Mouse (Mus musculus) adrenal gland, adult 18-20 months (tissue): Measurements from ENCODE around the gene Slc25a17. TPM values are rescaled to one million over a fixed set of nuclear protein-coding genes. Genes with fewer than 3 reads are reported as not detected.
A peak's percentile ranks its signal among the peaks of the same experiment; 100 is the strongest.

Experiments
- DNase-seq, 2 experiments: peaks; one replicate each; pipeline ENCODE4 v3.0.0; 2021 to 2022; ENCODE audit warnings: low spot score in 2 of 2
- total RNA-seq, 2 experiments: library from RNA; stranded (reverse); gene quantifications; 1 replicate in 1 of 2; 2 replicates in 1 of 2; pipeline ENCODE4 v1.2.3; 2021

Gene Slc25a17
- total RNA-seq, 2 experiments from 2014 or later = 62.3 to 108 TPM

- DNase-seq = no peak
Observed at GRCm38 (mm10) chr15:81302151-81302808, 58.3 kb downstream of the Slc25a17 start.

DNA sequence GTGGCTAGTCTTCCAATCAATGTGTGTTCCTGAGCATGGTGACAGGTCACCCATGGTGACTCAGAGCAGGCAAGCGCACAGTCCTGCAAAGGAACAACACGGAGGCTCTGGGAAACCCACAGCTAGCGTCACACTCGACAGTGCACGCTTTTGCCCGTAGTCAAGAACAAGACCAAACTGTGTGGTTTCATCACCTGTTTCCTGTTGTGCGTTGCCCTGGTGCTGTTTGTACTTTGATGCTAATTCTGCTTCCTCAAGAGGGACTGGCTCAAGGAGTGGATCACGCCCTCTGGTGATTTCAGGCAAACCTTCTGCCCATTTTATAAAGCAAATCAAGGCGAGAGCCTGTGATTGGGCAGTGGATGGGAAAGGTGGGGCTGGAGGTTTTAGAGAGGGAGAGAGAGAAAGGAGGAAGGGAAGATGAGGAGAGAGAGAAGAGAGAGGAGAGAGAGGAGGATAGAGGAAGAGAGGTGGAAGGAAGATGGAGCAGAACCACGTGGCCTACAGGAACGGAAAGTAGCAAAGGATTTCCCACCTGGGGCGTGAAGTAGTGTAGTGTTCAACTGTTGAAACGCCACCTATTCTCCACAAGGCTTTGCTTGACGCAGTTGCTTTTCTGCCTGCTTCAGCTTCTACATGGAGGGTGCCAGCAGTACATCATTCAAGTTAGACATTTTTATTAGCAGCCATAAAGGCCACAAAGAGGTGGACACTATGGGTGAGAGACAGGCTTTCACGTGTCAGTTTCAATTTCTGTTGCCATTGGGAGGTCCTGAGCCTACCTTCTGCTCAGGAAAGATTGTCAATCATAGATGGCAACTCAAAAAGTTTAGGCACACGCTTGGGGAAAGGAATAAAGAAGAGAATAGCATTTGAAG is 59.2 kb downstream of the Slc25a17 start:
- no peak for DNase-seq

DNA sequence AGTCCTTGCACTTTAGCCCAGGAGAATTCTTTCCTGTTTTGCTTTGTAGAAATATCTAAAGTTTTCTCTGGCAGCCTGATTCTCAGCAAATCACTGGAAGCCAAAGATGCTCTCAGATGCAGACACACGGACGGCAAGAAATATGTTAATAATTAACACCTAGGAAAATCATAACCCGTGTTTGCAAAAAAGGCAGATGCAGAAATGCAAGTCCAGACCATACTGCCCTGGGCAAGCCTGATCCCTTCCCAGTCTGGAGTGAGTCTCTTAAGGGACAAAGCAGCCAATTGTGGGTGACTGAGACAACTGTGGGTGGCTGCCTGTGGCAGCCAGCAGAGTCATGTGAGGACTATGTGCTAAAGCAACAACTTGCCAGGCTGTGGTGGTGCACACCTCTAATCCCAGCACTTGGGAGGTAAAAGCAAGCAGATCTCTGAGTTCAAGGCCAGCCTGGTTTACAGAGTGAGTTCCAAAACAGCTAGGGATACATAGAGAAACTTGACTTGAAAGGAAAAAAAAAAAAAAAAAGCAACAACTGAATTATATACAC is 60.0 kb downstream of the Slc25a17 start:
- no peak for DNase-seq

GRCm38 (mm10) chr15:81299549-81299948 is 61.1 kb downstream of the Slc25a17 start:
- no peak for DNase-seq

GRCm38 (mm10) chr15:81298213-81298612 is 62.4 kb downstream of the Slc25a17 start:
- DNase-seq = no peak

DNA sequence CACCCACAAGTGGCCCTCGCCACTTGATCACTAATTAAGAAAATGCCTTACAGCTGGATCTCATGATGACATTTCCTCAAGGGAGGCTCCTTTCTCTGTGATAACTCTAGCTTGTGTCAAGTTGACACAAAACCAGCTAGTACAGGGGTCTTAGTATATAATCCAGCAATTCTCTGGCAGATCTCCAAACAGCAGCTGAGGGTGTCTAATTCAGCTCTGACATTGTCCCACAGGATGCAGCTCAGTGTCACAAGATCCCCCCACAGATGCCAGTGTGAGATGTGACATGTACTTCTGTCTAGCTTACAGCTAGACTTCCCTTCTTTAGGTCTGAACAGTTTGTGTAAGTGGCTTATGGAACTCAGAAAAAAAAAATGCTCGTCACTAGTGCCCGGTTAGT is 63.1 kb downstream of the Slc25a17 start:
- DNase-seq = no peak

DNA sequence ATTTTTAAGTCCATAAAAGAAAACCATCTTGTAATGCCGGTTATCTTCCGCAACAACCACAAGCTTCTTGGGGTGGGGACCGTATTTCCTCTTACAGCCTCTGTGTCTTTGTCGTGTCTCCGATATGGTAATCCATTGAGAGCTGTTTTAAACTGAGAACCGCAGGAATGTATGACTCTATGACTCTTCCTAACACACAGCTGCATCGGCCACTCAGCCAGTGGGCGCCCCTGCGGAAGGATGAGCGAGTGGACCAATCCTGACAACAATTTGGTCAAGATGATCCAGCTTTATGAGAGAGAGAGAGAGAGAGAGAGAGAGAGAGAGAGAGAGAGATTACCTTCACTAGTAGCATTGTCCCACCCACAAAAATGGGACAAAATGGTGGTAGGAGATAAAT is 65.7 kb downstream of the Slc25a17 start:
- no peak for DNase-seq

DNA sequence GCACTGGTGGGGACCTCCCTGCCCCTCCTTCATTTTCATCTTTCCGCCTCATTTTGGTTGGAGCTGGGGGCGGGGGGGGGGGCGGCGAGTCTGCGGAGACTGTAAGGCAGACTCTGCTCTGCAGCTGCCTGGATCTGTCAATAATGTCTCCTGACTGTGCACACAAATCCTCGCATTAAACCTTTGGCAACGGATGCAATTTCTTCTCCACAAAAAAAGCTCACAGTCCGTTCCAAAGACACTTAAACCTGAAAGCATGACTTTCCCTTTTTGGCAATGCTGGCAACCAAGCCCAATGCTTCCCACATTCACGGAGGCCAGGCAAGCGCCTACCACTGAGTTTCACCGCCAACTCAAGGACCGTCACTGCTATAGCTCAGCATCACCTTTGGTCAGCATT is 66.2 kb downstream of the Slc25a17 start:
- DNase-seq = no peak

DNA sequence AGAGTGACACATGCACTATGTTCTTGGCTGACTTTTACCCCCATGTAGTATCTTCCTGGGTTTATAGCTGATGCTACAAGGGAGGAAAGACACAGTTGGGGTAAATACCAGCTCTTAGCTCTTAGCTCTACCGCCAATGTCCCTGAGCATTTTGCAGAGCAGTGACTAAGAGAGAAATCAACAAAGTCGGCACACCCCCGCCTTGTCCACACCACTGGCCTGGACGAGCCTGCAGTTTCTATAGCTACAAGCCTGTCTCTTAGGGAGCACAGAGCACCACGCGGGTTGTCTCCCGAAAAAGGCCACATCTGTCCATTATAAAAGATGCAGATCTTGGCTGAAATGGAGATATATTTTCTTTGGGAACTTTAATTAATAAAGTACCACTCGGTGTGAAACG is 69.9 kb downstream of the Slc25a17 start:
- DNase-seq = no peak

DNA sequence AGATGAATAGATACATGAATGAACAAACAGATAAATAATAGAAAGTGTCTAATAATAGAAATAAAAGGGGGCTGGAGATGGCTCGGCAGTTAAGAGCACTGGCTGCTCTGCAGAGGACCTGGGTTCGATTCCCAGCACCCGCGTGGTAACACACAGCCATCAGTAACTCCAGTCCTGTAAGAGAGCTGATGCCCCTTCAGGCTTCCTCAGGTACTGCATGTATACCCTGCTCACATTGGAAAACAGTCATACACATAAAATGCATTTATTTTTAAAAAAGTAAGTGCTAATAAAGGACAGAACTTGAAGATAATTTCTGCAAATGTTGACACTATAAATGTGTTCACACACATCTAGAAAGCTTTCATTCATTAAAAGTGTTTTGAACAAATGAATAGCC is 70.4 kb downstream of the Slc25a17 start:
- no peak for DNase-seq

- no peak for DNase-seq
Observed at GRCm38 (mm10) chr15:81284121-81284734, 76.4 kb downstream of the Slc25a17 start.

GRCm38 (mm10) chr15:81278699-81279098 is 81.9 kb downstream of the Slc25a17 start:
- no peak for DNase-seq

- no peak for DNase-seq
Observed at GRCm38 (mm10) chr15:81277928-81278327, 82.7 kb downstream of the Slc25a17 start.

DNA sequence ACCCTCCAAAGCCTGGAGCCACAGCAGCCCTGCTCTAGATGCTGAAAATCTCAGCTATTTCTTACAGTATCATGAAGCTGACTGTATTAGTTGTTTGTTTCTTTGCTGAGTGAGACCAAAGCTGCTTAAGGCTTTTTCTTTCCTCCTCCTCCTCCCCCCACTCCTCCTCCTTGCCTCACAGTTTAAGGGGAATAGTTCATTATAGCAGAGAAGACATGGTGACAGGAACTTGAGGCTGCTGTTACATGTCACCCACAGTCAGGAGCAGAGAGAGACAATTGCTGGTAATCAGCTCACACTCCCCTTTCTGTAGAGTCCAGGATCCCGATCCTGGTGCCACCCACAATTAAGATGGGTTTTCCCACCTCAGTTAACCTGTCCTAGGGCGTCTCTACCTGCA is 87.3 kb downstream of the Slc25a17 start:
- no peak for DNase-seq

DNA sequence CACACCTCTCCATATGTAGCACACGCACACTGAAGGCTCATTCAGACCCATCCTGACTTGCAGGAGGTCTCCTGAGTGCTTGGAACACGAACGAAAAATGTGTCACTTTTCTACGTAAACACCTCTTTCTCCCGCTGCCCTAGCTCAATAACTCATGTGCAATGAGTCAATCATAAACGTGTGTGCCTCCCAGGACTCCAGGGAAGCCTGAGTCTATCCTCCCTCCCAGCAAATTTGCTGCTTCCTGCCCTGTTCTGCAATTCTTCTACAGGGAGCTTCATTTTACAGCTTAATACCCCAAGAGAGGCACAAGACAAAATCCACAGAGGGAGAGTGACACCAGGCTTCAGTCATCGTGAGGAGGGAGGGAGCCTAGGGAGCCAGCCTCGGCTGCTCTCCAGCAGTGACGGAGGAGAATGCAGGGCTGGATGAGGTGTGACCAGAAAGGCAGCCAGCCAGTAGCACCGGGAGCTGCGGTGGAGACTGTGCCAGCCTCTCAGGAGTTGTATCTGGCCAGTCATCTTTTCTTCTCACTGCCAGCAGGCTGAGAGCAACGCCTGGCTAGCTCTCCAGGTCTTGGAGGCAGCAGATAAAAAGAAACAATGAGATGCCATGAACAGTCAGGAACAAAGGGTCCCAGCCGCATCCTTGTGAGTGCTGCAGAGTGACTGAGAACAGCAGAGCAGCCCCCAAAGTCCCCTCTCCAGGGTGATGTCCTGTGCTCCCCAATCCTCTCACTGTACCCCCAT is 88.1 kb downstream of the Slc25a17 start:
- DNase-seq = peak in 1 of 2 experiments; percentile 19

Other genes with a start within 250 kb of the Slc25a17 start
- 10 to 100 TPM; 24.3 to 29.4 TPM for gene Mrtfa, start 170.1 kb downstream of the Slc25a17 start, total RNA-seq
- gene Mchr1, start 125.3 kb downstream of the Slc25a17 start, total RNA-seq = under 1 TPM; 0.23 to 0.51 TPM
- gene St13, start 39.3 kb upstream of the Slc25a17 start, total RNA-seq = 100 to 1,000 TPM; 319 to 323 TPM
- 10 to 100 TPM; 28.0 to 30.1 TPM for gene Xpnpep3, start 39.3 kb upstream of the Slc25a17 start, total RNA-seq
- not detected for gene Dnajb7, start 47.5 kb upstream of the Slc25a17 start, total RNA-seq
- gene Rbx1, start 105.5 kb upstream of the Slc25a17 start, total RNA-seq = 100 to 1,000 TPM; 133 to 140 TPM
- gene Ep300, start 224.5 kb upstream of the Slc25a17 start, total RNA-seq = 10 to 100 TPM; 52.4 to 59.7 TPM